Mouse (Mus musculus) T-helper 17 cell (primary cell): ENCODE data around the gene Rag1.

ENCODE experiments used
- in situ Hi-C, 2 experiments: fragments of 300-600 bp; cut with MboI, MseI; formaldehyde crosslinking; loops; 1 replicate in 1 of 2; 2 replicates in 1 of 2; pipeline ENCODE4 v1.15.1; 2025; ENCODE audit warnings: high pct_unique_total_duplicates in 2 of 2

Rag1 gene

DNA sequence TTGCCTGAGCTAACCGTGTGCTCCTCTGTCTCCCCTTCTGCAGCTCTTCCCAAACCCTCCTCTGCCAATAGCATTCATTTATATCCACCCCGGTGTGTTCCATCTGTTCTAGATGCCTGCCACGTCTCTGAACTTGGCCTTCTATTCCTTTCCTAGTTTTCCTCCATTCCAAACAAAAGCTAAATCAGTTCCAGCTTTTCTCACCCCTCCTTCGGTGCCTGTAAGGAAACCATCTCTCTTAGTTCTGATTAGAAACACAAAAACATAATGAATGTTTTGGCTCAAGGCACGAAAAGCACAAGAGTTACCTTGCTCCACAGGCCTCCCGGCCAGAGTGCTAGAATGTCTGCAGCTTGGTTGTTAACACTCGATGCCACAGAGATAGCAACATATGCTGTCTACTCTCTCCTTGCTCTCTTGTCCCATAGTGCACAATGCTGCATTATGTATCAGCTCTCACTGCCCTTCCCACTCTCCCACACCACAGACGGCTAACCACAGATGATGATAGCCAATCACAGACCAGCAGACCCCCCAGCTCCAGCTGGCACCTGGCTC is at the start of gene Rag1, which contains the start of gene B230118H07Rik:
Rag1 (minus strand) TSS at position 388 of the 558 bp plus-strand sequence.
B230118H07Rik (minus strand) TSS at position 419 of the 558 bp plus-strand sequence.
- in situ Hi-C loops: loop anchor here in 1 of 2 experiments (5.0 kb wide), 1 partner anchor 102 kb away; no protein-coding TSS in a partner anchor

DNA sequence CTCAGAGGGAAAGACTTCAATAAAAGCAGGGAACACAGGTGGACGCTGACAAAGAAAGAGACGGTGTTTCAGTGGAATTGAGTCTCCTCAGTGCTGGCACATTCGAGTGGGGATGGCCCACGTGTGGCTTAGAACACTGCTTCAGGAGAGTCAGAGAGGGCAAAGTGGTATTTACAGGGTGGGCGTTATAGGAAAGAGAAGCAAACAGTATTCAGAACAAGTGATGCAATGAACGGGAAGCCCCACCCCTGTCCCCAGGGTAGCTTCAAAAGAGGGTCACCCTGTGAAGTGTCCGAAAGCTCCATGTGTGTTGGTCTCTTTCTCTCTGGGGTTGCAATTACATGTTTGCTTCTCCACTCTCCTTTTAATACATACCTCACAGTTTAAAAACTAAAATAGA is 46.3 kb upstream of the Rag1 start:
- in situ Hi-C loops: no loop called here

DNA sequence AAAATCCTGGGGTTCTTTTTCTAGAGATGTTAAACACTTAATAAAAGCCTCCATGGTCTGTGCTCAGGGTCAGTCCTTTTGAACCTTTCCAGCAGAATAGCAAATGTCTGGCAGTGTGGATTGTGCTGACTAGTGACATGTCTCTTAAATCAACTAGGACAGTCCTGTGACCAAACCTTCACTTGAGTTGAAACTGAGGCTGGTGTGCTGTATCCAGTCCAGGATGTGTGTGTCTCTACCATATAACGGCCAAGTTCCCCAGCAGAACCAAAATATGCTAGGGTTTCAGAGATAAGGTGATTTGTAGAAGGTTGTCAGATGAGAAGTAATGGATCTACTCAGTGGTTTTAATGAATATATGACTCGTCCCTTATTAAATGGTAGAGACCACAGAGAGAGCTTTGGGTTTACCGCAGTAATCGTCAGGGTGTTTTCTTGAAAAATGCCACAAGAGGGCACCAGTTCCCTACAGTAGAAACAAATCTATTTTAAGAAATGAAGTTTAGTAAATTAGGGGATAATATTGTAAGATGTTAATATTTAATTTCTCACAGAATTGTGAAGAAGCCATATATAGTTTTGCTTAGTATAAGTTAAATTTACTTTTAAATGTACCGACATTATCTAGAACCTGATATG is 44.4 kb upstream of the Rag1 start:
- in situ Hi-C loops: no loop called here

DNA sequence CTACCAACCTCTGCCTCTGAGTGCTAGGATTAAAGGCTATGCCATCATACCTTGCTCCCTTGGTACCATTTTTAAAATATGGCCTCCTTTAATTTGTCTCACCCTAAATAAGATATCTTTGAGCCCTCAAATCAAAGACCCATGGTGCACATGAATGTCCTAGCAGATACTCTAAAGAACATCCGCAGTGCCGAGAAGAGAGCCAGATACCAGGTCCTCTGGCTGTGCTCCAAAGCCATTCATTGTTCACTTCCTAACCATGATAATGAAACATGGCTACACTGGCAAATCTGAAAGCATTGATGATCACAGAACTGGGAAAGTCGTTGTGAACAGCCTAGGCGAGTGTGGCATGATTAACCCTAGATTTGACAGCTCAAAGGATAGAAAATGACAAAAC is 43.7 kb upstream of the Rag1 start:
- in situ Hi-C loops: no loop called here

DNA sequence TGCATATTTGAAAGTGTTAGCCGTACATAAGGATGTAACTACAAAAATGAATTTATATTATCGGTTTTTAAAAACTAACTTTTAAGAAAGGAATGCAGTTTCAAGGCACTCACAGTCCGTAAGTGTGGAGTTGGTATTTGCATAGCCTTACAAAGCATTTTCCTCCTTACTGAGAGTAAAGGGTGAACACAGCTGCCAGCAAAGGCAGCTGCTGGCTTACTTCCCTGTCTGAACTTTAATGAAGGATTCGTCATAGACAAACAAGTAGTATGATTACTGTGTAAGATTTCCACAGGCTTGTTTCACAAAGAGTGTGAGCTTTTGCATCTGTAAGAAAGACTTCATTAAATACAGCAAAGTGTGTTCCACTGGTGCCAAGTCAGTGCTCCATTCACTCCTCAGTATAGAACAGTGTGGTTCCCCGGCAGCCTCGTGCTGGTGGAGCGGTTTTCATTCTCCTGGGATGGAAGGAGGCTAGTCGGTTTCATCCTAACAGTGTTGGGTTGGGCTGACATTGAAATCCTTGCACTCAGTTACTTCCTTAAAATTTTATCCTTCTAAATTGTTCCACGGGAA is 41.0 kb upstream of the Rag1 start:
- in situ Hi-C loops: no loop called here

DNA sequence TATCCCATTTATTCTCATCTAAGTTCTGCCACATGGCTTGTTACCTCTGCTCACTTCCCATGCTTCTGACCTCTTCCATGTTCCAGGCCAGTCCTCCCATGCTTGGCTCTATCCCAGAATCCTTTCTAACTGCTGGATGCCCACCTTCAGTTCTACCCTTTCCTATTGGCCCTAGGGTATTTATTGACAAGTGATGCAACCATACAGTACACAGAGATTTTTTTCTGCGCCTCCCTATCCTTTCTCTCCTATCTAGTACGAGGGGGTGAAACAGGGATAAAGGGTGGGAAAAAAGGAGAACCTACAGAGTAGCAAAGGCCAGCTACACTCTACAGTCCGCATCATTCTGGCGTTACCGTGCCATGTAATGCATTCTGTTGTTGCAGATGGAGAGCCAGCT is 38.7 kb upstream of the Rag1 start:
- in situ Hi-C loops: no loop called here

DNA sequence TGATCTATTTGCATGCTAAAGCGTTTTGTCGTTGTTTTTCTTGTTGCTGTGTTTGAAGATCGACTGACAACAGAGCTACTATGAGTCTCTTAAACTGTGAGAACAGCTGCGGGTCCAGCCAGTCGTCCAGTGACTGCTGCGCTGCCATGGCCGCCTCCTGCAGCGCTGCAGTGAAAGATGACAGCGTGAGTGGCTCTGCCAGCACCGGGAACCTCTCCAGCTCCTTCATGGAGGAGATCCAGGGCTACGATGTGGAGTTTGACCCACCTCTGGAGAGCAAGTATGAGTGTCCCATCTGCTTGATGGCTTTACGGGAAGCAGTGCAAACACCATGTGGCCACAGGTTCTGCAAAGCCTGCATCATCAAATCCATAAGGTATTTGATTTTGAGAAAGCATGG is 35.1 kb upstream of the Rag1 start:
- in situ Hi-C loops: no loop called here

DNA sequence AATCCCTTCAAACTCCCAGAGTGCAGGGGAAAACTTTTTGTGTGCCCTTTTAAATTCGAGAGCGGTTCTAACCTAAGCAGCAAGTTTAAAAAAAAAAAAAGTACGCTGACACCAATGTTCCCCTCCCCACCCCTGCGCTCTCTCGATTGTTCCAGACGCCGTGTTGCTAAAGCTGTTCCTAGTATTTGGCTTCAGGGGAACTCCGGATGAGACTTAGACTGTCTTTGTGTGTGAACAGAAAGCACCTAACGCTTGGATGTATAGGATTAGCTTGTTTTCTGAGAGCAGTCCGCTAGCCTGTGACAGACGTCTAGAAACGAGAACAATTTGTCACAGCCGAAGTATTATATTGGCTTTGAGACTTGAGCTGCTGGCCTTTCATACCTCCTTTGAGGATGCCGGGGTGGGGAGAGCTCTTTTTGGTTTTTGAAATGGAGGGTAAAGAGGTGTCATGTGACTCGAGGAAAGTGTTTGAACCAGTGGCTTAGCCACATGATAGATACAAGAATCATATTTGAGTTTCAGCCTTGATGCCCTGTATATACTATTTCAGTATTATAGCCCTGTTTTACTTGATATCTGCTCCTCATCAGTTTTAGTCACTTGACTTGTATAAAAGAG is 30.0 kb upstream of the Rag1 start:
- in situ Hi-C loops: no loop called here

DNA sequence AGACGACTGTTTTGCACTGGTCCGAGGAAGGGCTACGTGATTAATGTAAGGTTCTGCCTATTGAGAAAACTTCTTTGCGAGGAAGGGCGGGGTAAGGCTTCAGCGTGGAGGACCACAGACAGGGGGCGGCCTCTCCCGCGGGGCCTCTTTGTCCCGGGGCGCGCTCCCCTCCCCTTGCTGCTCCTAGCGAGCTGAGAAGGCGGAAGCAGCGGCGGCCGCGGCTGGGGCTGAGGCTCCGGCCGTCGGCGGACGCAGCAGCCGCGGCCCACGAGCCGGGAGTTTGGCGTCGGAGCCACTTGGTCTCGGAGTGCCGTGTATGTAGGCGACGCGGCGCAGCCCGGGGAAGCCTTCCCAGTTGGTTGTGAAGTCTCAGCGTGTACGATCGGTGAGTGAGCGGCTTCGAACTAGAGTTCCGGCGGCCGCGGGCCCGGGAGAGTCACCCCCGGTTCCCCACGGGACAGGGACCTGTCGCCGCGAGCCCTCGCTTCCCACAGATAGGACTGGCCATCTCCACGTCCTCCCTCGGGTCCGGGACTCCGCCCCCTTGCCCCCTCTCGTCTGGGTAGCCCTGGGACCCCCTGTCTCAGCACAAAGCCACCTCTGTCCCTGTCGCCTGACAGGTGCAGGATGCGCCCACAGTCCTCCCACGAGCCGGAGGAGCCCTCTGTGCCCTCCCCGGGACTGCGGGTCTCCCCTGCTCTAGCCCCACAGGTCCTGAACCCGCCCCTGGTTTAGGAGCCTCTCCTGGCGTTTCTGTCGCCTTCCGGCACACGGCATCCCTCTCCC is 29.1 kb upstream of the Rag1 start, which contains the start of gene Traf6:
Traf6 (plus strand) TSS at position 194 of the 786 bp plus-strand sequence.
- in situ Hi-C loops: no loop called here

DNA sequence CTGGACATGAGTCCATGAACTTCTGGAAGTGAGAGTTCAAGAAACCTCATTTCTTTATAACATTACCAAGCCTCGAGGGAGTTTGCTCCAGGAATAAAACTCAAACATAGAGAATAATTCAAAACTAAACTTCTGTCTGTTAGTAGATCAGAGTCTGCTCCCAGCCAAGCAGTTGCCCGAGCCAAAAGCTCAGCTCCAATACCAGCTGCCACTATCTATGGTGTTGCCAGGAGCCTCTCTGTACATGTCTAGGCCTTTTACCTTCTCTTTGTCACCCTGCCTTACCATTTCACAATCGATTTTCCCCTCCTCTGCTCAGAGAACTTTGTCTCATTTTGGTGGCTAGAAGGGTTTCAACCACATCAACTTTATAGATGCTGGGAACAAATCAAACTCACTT is 24.2 kb upstream of the Rag1 start:
- in situ Hi-C loops: no loop called here

DNA sequence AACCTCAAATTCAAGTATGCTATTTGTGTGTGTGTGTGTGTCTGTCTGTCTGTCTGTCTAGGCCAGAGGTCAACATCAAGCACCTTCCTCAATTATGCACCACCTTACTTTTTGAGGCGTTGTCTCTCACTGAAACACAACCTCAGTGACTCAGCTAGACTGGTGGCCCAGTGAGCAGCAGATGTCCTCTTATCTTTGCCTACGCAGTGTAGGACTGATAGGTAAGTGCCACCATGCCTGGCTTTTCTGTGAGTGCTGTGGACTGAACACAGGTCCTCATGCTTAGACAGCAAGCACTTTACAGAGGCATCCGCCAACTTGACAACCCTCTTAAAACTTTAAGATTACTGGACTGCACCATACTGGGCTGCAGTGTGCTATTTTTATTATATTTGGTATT is 19.4 kb upstream of the Rag1 start:
- in situ Hi-C loops: no loop called here

DNA sequence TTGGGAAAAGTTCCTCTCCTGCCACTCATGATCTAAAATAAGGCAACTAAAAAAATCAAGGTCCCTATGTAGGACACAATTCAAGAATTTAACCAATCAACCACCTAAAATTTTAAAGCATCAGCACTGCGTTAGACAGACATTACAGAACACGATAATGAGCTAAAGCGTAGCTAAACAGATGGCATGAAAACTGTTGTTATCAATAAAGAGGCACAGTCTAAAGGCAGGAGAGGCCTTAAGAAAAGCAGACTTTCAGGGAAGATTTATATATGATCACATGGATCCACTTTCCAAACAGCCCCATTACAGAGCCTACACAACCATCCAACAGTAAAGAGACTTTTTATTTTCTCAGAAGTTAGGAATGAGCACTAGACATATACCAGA is 16.4 kb upstream of the Rag1 start:
- in situ Hi-C loops: no loop called here

DNA sequence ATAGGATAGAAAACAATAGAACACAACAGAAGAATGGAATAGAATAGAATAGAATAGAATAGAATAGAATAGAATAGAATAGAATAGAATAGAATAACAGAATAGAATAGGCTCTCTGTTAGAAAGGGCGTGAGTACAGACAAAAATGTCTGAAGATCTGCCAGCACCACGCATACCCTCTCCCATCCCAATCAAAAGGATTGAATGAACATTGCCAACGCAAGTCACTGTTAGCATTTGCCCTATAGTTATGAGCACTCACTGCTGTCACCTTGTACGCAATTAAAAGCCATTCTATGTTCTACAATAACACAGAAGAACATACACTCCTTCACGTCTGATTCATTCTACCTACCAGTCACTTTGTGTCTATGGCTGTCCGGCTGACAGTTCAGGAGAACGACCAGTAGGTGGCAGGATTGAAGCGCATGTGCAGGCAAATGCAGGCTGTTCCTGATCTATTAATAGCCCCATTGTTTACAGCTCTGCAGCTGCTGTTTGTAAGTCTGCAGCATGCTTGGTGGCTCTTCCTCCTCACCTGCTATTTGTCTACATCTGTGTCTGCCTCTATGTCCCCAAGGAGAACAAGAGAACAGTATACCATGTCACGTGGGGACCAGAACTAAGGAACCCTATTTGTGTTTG is 15.9 kb upstream of the Rag1 start:
- in situ Hi-C loops: no loop called here

DNA sequence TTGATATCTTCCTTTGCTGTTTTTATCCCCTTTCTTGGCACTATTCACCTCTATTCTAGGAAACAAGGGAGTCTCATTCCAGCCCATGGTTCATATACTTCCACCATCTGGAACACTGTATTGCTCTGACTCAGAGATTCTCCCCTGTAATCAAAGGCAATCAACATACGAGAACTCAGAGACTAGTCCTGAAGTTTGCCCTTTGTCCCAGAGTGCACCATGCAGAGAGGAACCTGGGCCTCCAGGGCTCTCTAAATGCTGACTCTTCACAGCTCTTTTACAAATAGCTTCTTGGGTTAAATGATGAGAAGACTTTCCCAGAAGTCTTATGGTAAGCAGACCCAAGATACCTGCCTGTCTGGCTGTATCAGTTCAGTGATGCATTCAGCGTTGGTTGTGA is 11.2 kb upstream of the Rag1 start:
- in situ Hi-C loops: loop anchor here in 1 of 2 experiments (5.0 kb wide), 1 partner anchor 58 kb away; no protein-coding TSS in a partner anchor

DNA sequence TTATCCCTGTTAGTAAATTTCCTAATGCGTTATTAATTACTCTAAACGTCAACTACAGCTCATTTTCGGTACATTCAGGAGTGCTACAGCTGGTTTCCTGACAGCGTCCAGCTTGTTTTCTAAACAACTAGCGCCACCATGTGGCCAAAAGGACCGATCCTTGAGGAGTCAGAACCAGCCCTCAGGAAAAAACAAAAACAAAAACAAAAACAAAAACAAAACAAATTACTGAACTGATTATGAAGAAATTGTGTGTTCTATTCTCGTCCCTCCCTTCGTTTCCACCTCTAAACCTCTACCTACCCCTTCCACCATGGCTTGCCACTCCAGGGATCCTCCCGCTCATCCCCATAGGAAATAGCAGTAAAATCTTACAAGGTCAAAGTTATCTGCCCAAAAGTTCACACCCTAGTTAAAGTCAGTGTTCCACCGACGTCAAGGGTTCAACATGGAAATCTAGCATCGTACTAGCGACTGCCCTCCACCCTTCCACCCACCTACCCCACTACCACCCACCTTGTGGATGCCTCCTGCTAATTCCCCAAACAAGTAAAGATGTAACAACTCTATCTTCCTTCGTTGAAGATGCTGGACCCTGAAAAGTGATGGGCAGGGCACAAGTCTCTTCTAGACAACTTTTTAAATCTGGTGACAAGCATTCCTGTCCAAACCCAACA is 3.8 kb upstream of the Rag1 start:
- in situ Hi-C loops: loop anchor here in 1 of 2 experiments (5.0 kb wide), 1 partner anchor 181 kb away; no protein-coding TSS in a partner anchor

DNA sequence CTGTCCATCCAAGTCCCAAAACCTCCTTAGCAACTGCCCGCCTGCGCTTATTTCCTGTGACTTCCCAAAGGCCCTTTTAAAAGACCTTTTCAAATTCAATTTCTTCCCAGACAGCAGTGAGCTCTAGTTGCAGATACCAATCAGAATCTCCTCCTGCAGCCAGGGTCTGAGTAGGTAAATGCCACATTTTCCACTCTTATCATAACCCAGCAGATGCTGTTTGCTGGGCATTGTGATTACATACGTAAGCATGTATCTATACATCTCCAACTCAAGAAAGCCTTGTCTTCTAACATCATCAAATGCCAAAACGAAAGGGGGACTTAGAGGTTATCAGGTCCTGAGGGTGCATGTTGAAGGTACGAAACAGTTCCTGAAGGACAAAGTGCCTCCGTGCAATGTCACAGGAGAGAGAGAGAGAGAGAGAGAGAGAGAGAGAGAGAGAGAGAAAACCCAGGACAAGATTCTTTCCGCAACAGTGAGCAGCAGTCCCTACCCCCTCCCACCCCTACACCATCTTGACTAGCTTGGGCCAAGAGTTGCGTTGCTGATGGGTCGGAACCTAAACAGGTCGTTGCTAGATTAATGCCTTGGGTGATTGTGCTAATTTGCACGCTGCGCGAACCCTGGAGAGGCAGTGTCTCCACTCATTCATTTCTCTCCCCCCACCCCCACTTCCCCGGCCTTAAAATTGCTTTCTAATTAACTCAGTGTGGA is 3.1 kb upstream of the Rag1 start:
- in situ Hi-C loops: loop anchor here in 1 of 2 experiments (5.0 kb wide), 1 partner anchor 180 kb away; no protein-coding TSS in a partner anchor

DNA sequence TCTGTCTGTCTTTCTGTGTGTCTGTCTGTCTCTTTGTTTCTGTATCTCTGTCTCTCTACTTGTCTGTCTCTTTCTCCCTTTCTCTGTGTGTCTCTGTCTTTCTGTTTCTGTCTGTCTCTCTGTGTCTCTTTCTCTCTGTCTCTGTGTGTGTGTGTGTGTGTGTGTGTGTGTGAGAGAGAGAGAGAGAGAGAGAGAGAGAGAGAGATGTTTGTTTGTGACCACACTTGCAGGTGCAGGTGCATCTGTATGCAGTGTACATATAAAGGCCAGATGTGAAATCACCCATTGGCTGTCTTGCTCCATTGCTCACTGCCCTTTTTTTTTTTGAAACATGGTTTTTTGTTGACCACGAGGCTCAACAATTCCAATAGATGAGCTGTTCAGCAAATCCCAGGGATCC is 1.1 kb upstream of the Rag1 start:
- in situ Hi-C loops: loop anchor here in 1 of 2 experiments (5.0 kb wide), 1 partner anchor 178 kb away; no protein-coding TSS in a partner anchor

DNA sequence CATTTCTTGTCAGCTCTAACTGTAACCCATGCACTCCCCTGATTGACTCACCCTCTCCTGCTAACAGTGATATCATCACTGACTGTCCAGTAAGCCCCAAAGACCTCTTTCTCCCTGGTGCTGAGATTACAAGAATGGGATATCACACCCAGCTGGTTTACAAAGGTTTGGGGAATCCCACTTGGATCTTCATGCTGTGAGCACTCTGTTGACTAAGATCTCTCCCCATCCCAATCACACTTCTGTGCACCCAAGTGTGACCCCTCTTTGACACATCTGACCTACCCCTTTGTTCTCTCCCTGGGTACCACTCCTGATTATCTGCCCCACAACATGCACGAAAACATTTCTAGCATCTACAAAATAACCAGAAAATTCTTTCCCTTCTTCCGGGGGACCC is 940 bp downstream of the Rag1 start:
- in situ Hi-C loops: loop anchor here in 1 of 2 experiments (5.0 kb wide), 1 partner anchor 101 kb away; no protein-coding TSS in a partner anchor

DNA sequence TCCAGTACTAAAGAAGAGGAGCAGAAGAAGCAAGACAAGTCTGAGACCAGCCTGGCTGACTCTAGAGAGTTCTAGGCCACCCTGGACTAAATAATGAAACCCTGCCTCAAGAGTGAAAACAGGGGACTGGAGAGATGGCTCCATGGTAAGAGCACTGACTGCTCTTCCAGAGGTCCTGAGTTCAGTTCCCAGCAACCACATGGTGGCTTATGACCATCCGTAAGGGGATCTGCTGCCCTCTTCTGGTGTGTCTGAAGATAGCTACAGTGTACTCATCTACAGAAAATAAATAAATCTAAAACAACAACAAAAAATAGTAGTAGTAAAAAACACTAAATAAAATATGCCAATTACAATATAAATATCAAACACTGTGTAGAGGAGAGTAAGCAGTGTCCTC is 3.5 kb downstream of the Rag1 start:
- in situ Hi-C loops: loop anchor here in 1 of 2 experiments (5.0 kb wide), 1 partner anchor 99 kb away; no protein-coding TSS in a partner anchor
